Mouse (Mus musculus) ZHBTc4 (cell line): Measurements from ENCODE around the gene Cebpg.
A peak's percentile ranks its signal among the peaks of the same experiment; 100 is the strongest.

Experiments
- DNase-seq: peaks from one replicate; pipeline ENCODE4 v3.0.0-alpha.2; 2011; ENCODE audit warnings: low read depth, low spot score

Gene Cebpg

DNA sequence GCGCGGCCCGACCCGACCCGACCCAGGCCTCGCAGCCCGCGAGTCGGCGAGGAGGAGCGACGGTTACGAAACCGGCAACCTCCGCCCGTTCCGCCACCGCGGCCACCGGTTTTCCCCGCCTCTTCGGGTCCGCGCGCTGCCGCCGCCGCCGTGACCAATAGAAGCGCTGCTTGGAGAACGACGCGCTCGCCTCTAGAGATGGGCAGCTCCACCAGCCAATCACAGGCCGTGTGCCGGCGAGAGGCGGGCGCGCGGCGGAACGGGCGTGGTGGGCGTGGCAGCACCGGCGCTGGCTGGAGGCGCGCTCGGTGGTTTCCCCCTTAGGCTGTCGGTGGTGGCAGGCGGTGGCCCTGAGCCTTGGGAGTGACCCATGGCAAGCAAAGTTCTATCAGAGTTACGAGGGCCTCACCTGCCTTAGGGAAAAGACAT lies at the start of gene Cebpg:
Gene Cebpg (minus strand): TSS at position 138 of the 429 bp plus-strand sequence.
- peak; percentile 96 for DNase-seq

DNA sequence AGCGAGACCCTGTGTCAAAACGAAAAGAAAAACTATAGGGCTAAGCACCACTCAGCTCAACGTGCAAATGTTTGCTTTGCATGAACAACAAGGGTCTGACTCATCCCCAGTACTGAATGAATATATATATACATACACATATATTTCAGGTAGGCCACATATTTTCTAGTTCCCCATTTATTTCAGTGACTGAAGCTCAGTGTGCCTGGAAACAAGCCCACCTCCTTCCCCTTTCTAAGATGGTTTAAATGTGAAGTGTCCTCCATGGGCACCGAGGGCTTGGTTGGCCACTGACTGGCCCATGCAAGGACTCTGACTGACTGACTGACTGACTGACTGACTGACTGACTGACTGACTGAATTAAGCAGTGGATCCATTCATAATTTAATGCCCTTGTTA lies 43.2 kb upstream of the Cebpg start:
- no peak for DNase-seq

GRCm38 (mm10) chr7:35098777-35099176 lies 42.4 kb upstream of the Cebpg start:
- DNase-seq = no peak

DNA sequence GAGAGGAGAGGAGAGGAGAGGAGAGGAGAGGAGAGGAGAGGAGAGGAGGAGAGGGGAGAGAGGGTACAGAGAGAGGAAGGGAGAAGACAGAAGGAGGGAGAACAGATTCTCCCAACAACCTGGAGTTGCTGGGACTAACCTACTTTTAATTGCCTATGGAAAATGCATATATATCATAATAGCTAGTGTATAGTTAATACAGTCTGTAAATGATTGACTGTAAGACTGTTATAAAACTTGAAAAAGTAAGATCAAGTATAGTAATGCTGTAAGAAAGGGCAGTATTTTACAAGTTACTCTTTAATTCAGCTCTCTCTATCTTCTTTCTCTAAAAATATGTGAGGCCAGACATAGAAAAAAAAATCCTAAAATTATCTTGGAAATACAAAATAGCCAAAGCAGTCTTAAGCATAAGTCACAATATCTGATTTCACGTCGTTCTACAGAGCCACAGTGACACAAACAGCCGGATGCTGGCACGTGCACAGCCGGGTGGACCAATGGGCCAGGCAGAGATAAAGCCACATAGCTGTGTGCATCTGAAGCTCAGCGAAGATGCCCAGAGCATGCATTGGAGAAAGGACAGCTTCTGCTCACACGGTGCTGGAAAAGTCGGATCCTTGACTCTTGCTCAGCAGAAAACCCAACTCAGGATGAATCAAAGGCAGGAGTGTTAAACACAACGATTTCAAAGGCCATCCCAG lies 38.8 kb upstream of the Cebpg start:
- DNase-seq = no peak

GRCm38 (mm10) chr7:35090550-35090949 lies 34.2 kb upstream of the Cebpg start:
- no peak for DNase-seq

DNA sequence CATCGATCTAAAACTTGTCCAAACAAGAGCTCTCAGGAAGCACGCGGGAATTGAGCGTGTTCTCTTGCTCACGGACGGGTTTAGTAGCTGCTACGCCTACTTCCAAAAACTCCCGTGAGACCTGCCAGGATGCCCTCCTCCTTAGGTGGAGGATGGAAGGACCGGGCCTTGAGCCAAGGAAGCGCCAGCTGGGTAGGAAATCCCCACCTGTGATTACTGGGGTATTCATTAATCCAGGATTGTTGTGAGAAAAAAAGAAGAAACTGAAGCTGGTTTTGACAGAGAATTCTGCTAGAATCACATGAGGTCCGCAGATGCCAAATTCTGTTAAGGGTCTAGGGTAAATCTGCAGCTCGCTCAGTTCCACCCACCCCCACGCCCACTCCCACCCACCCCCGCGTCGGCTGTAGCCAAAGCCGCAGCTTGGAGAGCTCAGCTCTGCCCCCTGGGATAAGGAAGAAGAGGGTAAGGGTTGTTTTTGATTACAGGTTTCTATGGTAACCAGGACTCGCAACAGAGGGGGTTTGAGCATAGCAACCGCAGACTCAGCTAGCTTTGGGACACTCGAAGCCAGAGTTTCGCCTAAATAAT lies 30.0 kb upstream of the Cebpg start:
- DNase-seq = peak; percentile 49

- DNase-seq = no peak
Measured at GRCm38 (mm10) chr7:35084565-35085360, 28.4 kb upstream of the Cebpg start.

DNA sequence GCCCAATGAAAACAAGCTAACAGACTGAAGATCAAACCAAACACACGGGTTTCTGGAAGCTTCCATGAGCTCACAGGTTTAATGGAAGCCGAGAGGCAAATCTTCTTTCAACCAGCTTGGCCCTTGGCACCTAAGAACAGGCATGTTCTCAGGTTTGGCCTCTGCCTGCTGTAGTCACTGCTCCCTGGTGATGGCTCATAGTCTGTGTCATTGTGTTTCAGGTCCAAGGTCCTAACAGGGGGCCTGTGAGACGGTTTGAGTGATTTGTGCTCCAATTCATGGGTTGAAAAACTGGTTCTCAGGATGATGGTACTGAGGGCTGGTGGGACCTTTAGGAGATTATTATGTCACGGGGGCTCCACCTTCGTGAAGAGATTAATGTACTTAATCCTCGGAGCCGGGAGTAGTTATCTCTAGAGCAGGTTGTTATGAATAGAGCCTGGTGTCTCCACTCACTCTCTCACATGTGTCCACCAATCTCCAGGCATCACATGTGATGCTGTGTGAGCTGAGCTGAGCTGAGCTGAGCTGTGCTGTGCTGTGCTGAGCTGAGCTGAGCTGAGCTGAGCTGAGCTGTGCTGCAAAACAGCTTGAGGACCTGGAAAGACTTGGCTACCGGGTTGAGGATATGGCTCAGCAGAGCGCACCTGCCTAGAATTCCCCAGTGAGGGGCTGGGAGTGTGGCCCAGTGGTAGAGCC lies 25.2 kb upstream of the Cebpg start:
- DNase-seq = no peak

GRCm38 (mm10) chr7:35080843-35081338 lies 24.5 kb upstream of the Cebpg start:
- DNase-seq = peak; percentile 26

DNA sequence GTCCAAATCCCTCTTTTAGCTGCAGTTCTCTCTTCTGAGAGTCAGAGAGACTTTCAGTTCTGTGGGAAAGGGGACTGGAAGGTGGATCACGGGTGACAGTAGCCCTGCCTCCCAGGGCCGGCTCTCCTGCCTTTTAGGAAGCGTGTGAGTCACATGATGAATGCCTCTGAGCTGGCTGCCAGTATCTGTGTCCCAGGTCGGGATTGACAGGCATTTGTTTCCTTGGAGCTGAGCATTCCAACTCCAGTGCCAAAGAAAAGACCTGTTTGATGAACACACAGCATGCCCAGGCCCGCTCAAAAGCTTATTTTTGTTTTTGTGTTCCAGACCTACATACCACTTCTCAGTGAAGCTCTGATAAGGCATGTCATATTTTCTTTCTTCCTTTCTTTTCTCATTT lies 20.3 kb upstream of the Cebpg start:
- DNase-seq = peak; percentile 40

- DNase-seq = no peak
Measured at GRCm38 (mm10) chr7:35066640-35067212, 10.4 kb upstream of the Cebpg start.

- no peak for DNase-seq
Measured at GRCm38 (mm10) chr7:35065958-35066357, 9.6 kb upstream of the Cebpg start.

GRCm38 (mm10) chr7:35064286-35065258 lies 8.2 kb upstream of the Cebpg start:
- DNase-seq = peak; percentile 48

GRCm38 (mm10) chr7:35059467-35059866 lies 3.1 kb upstream of the Cebpg start:
- peak; percentile 68 for DNase-seq

- DNase-seq = no peak
Measured at GRCm38 (mm10) chr7:35058329-35058728, 2.0 kb upstream of the Cebpg start.

DNA sequence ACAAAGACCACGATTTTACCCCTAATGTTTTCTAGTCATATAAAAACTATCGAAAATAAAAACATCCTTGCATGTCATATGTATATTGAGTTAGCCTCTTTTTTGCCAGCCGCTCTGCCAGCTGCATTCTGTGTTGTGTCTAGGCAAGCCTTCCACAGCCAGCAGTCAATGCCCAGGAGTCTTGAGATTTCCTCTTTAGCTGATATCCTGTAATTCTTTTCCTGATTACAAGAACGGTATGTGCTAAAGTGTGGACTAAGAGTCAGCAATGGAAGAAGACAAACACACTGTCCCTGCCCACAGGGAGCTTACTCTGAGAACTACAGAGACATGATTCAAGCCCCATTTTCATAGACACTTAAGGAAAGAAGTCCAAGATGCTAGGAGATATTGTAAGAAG lies 1.2 kb upstream of the Cebpg start:
- no peak for DNase-seq

GRCm38 (mm10) chr7:35056999-35057398 lies 626 bp upstream of the Cebpg start:
- no peak for DNase-seq

DNA sequence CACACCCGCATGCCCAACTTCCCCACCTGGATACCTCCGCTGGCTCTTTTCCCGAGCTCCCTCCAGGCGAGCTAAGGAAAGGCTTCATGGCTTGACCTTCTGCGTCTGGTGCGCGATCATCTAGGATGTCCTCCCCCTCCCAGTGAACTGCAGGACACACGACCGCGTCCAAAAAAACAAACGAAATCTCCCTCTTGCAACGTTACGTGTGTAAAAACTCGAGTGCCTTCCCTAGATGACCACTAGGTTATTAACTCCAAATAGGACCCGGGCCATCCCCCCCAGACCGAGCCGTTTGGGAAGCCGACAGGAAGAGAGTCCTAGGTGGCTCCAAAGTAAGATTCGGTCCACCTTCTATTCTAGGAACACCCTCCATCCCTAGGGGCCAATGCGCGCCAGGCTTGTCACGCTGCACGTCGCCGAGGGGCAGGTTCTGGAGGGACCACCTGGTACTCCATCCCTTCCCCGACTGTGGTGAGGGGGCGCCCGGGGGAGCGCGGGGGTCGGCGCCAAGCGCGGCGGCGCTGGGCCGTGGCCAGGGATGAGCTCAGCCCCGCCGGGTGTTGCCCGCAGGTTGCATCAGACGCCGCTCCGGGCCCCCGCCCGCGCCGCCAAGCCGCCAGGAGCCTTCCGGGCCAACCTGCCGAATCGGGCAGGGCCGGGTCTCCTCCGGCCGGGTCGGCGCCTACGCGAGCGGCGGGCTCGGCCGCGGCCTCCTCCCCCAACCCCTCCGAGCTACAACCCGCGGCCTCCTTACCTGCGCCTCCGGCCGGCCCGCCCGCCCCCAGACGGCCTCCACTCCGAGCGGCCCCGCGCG lies 546 bp downstream of the Cebpg start:
- DNase-seq = peak; percentile 80

GRCm38 (mm10) chr7:35054977-35055618 lies 1.3 kb downstream of the Cebpg start:
- DNase-seq = no peak
